Mouse (Mus musculus): ENCODE data around the gene Cst11. TPM values are rescaled to one million over a fixed set of nuclear protein-coding genes. Genes with fewer than 3 reads are reported as not detected.
"Not testable (repeated sequence)": the region's sequence is repeated elsewhere in the genome, so short reads cannot be mapped to it uniquely, and the experiment has no call there.

Cst11 gene
- polyA plus RNA-seq (2015; fragmentation: Nextera tagmentation; extraction: Ambion mirVana): not detected in 2 replicates

- not testable (repeated sequence) for H3K27me3 ChIP-seq; H3K27ac ChIP-seq; H3K4me2 ChIP-seq; H3K4me3 ChIP-seq; H3K4me1 ChIP-seq (replicated peaks); H3K36me3 ChIP-seq; H3K9me3 ChIP-seq (replicated peaks); ATAC-seq (replicated peaks; ENCODE audit: insufficient number of reproducible peaks, insufficient read depth, low FRiP score, low read depth); H3K9ac ChIP-seq
- 71% methylated on average over 4 of the region's 4 CpGs for WGBS
Observed at GRCm38 (mm10) chr2:148771397-148771796, at the start of gene Cst11. Gene Cst11 (minus strand): TSS chr2:148771497.

- H3K4me1 ChIP-seq (replicated peaks): no peaks in the 10 kb centered on the region
- H3K27ac ChIP-seq: no peak within 1 kb of the TSS
- no peak within 1 kb of the TSS for H3K4me2 ChIP-seq
- H3K9ac ChIP-seq: no peak within 1 kb of the TSS
- ATAC-seq (replicated peaks; ENCODE audit: insufficient number of reproducible peaks, insufficient read depth, low FRiP score, low read depth): no peak
- H3K36me3 ChIP-seq: no peaks in the 10 kb centered on the region
- no peaks in the 10 kb centered on the region for H3K27me3 ChIP-seq
- H3K4me3 ChIP-seq: no peak within 1 kb of the TSS
- H3K9me3 ChIP-seq (replicated peaks): no peaks in the 10 kb centered on the region
Observed at GRCm38 (mm10) chr2:148819909-148820308, 48.6 kb upstream of the Cst11 start, which contains the start of gene Cst13. Gene Cst13 (plus strand): TSS chr2:148820081.

GRCm38 (mm10) chr2:148806696-148807095 lies 35.4 kb upstream of the Cst11 start:
- no peak overlapping the region for H3K9ac ChIP-seq
- H3K36me3 ChIP-seq: no peaks in the 10 kb centered on the region
- peaks cover 1% of the 10 kb centered on the region; the same call in 1 of the 2 replicates for H3K4me1 ChIP-seq (replicated peaks)
- H3K9me3 ChIP-seq (replicated peaks): no peaks in the 10 kb centered on the region
- H3K27me3 ChIP-seq: no peaks in the 10 kb centered on the region
- no peak overlapping the region for H3K27ac ChIP-seq
- WGBS: 73% methylated on average over 6 of the region's 6 CpGs
- no peak overlapping the region for H3K4me3 ChIP-seq
- no peak for ATAC-seq (replicated peaks; ENCODE audit: insufficient number of reproducible peaks, insufficient read depth, low FRiP score, low read depth)
- H3K4me2 ChIP-seq: no peak overlapping the region

DNA sequence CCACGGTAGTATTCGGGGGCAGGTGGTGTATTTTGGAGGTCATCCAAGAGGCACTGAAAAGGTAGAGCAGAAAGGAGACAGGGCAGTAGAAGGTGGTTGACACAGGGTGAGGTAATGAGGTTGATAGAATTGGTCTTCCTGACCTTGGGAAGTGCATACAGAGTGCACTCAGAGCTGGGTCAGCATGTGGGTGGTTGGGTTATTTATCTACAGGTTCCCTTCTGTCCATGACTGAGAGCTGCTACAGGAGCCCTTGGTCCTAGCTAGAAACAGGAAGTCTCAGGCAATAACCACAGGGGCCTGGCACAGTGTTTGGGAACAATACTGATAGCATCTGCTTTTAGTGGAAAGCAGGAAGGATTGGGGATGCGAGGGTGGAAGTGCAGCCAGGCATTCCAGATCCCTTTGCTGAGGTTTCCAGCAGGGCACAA lies 30.2 kb upstream of the Cst11 start:
- H3K4me2 ChIP-seq: no peak overlapping the region
- H3K27ac ChIP-seq: peak overlapping the region; percentile 36
- H3K9me3 ChIP-seq (replicated peaks): no peaks in the 10 kb centered on the region
- ATAC-seq (replicated peaks; ENCODE audit: insufficient number of reproducible peaks, insufficient read depth, low FRiP score, low read depth): no peak
- no peaks in the 10 kb centered on the region for H3K36me3 ChIP-seq
- H3K4me1 ChIP-seq (replicated peaks): peaks cover 4% of the 10 kb centered on the region; the same call in 1 of the 2 replicates
- H3K27me3 ChIP-seq: no peaks in the 10 kb centered on the region
- 35% methylated on average over 3 of the region's 3 CpGs for WGBS
- no peak overlapping the region for H3K4me3 ChIP-seq
- H3K9ac ChIP-seq: no peak overlapping the region

GRCm38 (mm10) chr2:148798485-148798884 lies 27.2 kb upstream of the Cst11 start, which contains the start of gene Cst8:
Gene Cst8 (plus strand): TSS chr2:148798785.
- WGBS: 79% methylated on average over 1 of the region's 1 CpGs
- no peak for ATAC-seq (replicated peaks; ENCODE audit: insufficient number of reproducible peaks, insufficient read depth, low FRiP score, low read depth)
- no peaks in the 10 kb centered on the region for H3K27me3 ChIP-seq
- H3K36me3 ChIP-seq: no peaks in the 10 kb centered on the region
- no peak within 1 kb of the TSS for H3K9ac ChIP-seq
- no peak within 1 kb of the TSS for H3K27ac ChIP-seq
- H3K9me3 ChIP-seq (replicated peaks): no peaks in the 10 kb centered on the region
- H3K4me2 ChIP-seq: no peak within 1 kb of the TSS
- no peak within 1 kb of the TSS for H3K4me3 ChIP-seq
- peaks cover 4% of the 10 kb centered on the region; the same call in 1 of the 2 replicates for H3K4me1 ChIP-seq (replicated peaks)

- no peak within 1 kb of the TSS for H3K27ac ChIP-seq
- no peak within 1 kb of the TSS for H3K4me2 ChIP-seq
- no peak for ATAC-seq (replicated peaks; ENCODE audit: insufficient number of reproducible peaks, insufficient read depth, low FRiP score, low read depth)
- H3K27me3 ChIP-seq: no peaks in the 10 kb centered on the region
- H3K9ac ChIP-seq: no peak within 1 kb of the TSS
- H3K4me3 ChIP-seq: no peak within 1 kb of the TSS
- WGBS: 81% methylated on average over 6 of the region's 6 CpGs
- no peaks in the 10 kb centered on the region for H3K9me3 ChIP-seq (replicated peaks)
- no peaks in the 10 kb centered on the region for H3K36me3 ChIP-seq
- no peaks in the 10 kb centered on the region for H3K4me1 ChIP-seq (replicated peaks)
Observed at GRCm38 (mm10) chr2:148789142-148789541, 17.8 kb upstream of the Cst11 start, which contains the start of gene Cst12. Gene Cst12 (plus strand): TSS chr2:148789361.

- Histone ChIP-seq H3K9me3 (replicated peaks) (no peaks in the 10 kb centered on the region), H3K27me3 (no peaks in the 10 kb centered on the region), H3K36me3 (no peaks in the 10 kb centered on the region), H3K4me2 (no peak within 1 kb of the TSS), H3K9ac (no peak within 1 kb of the TSS), H3K27ac (no peak within 1 kb of the TSS), H3K4me1 (replicated peaks) (no peaks in the 10 kb centered on the region), H3K4me3 (no peak within 1 kb of the TSS)
- ATAC-seq (replicated peaks; ENCODE audit: insufficient number of reproducible peaks, insufficient read depth, low FRiP score, low read depth): no peak
- WGBS: 0% methylated on average over 1 of the region's 1 CpGs
Observed at GRCm38 (mm10) chr2:148781709-148782108, 10.4 kb upstream of the Cst11 start, which contains the start of gene 8030411F24Rik. Gene 8030411F24Rik (plus strand): TSS chr2:148782009.

DNA sequence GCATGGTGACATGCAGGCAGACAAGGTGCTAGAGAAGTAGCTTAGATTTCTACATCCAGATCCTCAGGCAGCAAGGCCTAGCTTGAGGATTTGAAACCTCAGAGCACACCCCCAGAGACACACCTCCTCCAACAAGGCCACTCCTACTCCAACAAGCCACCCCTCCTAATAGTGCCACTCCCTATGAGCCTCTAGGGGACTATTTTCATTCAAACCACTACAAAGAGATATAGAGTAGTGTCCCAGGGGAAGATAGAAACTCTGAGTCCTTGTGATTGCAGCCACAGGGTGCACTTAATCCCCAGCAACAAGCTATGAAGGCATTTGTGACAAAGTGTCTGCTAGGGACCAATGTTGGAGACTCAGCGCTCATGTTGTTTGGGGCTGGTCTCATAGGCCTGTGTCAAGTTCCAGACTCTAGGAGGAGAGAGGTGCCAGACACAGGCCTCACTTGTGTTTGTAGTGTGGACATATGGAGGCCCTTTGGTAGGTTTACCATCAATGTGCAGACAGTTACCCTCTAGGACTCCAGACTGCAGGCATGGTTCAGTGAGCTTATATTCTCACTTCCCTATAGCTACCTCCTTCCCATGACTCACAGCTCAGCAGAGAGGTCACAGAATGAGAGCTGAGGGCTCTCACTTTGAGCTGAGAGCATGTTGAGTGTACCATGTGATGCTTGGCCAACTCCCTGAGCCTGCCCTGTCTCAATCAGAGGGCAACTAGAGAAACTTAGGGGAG lies 7.5 kb downstream of the Cst11 start:
- H3K4me2 ChIP-seq: no peak overlapping the region
- no peaks in the 10 kb centered on the region for H3K27me3 ChIP-seq
- 100% methylated on average over 1 of the region's 1 CpGs for WGBS
- no peak overlapping the region for H3K9ac ChIP-seq
- H3K27ac ChIP-seq: no peak overlapping the region
- H3K36me3 ChIP-seq: no peaks in the 10 kb centered on the region
- no peak for ATAC-seq (replicated peaks; ENCODE audit: insufficient number of reproducible peaks, insufficient read depth, low FRiP score, low read depth)
- no peaks in the 10 kb centered on the region for H3K9me3 ChIP-seq (replicated peaks)
- no peak overlapping the region for H3K4me3 ChIP-seq
- no peaks in the 10 kb centered on the region for H3K4me1 ChIP-seq (replicated peaks)

DNA sequence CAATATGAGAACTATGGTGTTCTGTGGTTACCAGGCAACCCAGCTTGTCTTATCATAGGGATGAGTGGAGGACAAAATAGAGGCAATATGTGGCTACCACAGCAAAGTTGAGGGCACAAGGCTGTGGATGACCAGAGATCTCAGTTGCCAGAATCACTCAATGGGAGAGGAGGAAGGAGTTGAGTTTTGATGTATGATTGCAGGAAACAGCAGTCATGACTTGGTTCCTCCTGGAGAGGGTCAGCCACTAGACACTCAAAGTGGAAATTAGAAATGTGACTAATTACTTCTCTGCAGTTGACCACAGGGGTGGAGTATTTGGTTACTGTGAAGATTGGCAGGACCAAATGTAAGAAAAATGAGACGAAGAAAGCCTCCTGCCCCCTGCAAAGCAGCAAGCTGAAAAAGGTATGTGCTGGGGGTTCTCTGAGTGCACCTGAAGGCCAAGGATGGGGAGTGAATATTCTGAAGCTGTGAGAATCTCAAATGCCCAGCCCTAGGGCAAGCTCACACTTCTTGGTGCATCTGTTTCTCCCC lies 16.9 kb downstream of the Cst11 start:
- ATAC-seq (replicated peaks; ENCODE audit: insufficient number of reproducible peaks, insufficient read depth, low FRiP score, low read depth): no peak
- WGBS: 52% methylated on average over 1 of the region's 1 CpGs
- H3K9me3 ChIP-seq (replicated peaks): no peaks in the 10 kb centered on the region

DNA sequence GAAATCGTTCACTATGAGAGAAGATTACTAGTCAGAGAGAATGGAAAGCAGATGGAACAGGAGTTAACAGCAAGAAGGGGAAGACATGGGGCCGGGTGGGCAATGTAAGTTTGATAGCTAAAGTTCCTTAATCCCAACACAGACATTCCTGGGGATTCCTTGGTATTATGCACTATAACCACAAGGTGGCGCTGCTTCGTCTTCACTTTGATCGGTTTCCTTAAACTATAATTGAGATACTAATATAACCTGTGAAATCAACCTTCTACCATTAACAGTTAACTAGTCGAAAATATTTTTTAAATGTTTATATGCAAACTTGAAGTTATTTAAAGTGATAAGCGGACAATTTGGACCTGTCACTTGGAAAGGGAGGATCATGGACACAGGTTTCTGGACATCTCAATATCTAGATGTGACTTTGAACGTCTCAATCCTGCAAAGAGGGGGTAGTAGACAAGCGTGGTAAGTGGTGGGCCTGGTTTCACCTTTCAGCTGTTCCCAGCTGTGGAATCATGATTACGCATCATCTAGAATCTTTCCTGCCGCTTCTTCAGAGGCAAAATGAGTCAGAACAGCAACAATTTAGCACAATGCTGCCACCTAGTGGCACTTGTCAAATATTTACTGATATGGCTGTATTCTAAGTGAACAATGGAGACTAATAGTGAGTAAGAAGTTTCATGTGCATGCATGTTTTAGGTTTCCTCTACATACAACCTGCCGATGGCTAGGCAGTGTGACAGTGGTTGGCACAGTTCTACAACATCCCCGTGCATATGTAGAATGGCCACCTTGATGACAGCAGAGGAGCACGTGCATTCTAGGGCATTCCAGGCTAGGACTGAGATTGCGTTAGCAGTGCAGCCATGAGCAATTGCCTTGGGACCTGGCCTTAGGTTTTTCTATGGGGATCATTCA lies 19.1 kb downstream of the Cst11 start:
- H3K36me3 ChIP-seq: no peaks in the 10 kb centered on the region
- ATAC-seq (replicated peaks; ENCODE audit: insufficient number of reproducible peaks, insufficient read depth, low FRiP score, low read depth): 0 out of 2 replicates have a peak, but pooled peaks have one; percentile 39
- H3K9ac ChIP-seq: no peak overlapping the region
- H3K4me1 ChIP-seq (replicated peaks): no peaks in the 10 kb centered on the region
- H3K4me2 ChIP-seq: peak overlapping the region; percentile 72
- H3K9me3 ChIP-seq (replicated peaks): no peaks in the 10 kb centered on the region
- WGBS: 16% methylated on average over 15 of the region's 15 CpGs
- peak overlapping the region; percentile 43 for H3K4me3 ChIP-seq
- H3K27me3 ChIP-seq: peaks cover 4% of the 10 kb centered on the region; the same call in 1 of the 2 replicates
- H3K27ac ChIP-seq: no peak overlapping the region

More for the DNA sequence above, 16.9 kb downstream of the Cst11 start:
- H3K9ac ChIP-seq: no peak overlapping the region
- no peak overlapping the region for H3K4me3 ChIP-seq
- no peak overlapping the region for H3K27ac ChIP-seq
- no peaks in the 10 kb centered on the region for H3K4me1 ChIP-seq (replicated peaks)
- H3K36me3 ChIP-seq: no peaks in the 10 kb centered on the region
- H3K27me3 ChIP-seq: peaks cover 4% of the 10 kb centered on the region; the same call in 1 of the 2 replicates
- no peak overlapping the region for H3K4me2 ChIP-seq

- WGBS: 70% methylated on average over 1 of the region's 1 CpGs
- H3K4me3 ChIP-seq: no peak within 1 kb of the TSS
- no peak for ATAC-seq (replicated peaks; ENCODE audit: insufficient number of reproducible peaks, insufficient read depth, low FRiP score, low read depth)
Observed at GRCm38 (mm10) chr2:148750058-148750457, 21.2 kb downstream of the Cst11 start, which contains the start of gene Cstl1. Gene Cstl1 (plus strand): TSS chr2:148750358.

More at GRCm38 (mm10) chr2:148750058-148750457, 21.2 kb downstream of the Cst11 start, which contains the start of gene Cstl1:
- H3K9me3 ChIP-seq (replicated peaks): no peaks in the 10 kb centered on the region
- H3K4me2 ChIP-seq: no peak within 1 kb of the TSS
- peaks cover 4% of the 10 kb centered on the region; the same call in 1 of the 2 replicates for H3K27me3 ChIP-seq
- H3K27ac ChIP-seq: no peak within 1 kb of the TSS
- no peak within 1 kb of the TSS for H3K9ac ChIP-seq
- H3K4me1 ChIP-seq (replicated peaks): no peaks in the 10 kb centered on the region
- no peaks in the 10 kb centered on the region for H3K36me3 ChIP-seq
